In the genomic region with DNA sequence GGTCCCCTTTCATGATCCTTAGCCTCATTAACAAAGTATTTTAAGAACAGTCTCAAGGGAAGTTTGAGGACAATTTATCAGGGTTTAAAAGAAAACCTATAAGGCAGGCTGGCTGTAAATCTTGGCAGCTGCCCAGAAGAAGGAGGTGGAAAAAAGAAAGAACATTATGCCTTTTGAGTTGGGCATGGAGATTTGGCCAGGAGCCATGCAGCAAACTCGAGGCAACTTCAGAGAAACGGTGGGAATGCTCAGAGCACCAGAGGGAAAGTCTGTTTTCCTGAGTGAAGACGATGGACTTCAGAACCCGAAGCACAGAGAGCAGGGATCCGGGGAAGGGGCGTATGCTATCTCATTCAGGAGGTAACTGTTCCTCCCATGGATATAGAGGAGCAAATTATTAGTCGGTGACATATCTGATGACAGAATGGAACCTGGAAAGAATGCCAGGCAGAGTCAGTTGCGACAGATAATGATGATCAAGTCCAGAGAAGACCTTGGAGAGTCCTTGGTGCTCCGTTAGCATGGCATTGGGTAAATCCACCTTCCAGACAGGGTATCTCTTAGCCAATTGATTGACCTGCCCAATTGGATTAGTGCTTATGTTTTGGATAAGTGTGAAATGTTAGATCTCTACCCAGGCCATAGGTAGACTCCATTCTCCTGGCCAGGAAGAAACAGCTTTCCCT, we compare ENCODE assay signal across 12 mouse cellular contexts.
DNase-seq lines count a peak whose midpoint lies in the region; ATAC-seq lines count a peak whose summit lies in the region.
"Had no signal": no experiment of that assay in that cellular context is flagged by ENCODE, and none has a peak within 500 bp of the region (broad histone marks: within the 10 kb centered on the region; RNA-seq: fewer than 3 reads in every experiment).

No protein-coding gene starts in this region.

- H3K27ac ChIP-seq in kidney, embryonic 16.5 days (ENCODE audit: low read length) = no peak overlapping the region
- H3K27ac ChIP-seq: neural tube, embryonic 12.5 days had no signal

- H3K4me2 ChIP-seq in kidney, embryonic 16.5 days (replicated peaks; ENCODE audit: low read depth, low read length) = no peak overlapping the region
- H3K4me2 ChIP-seq: neural tube, embryonic 12.5 days had no signal

- H3K9me3 ChIP-seq in kidney, embryonic 16.5 days (ENCODE audit: low read length) = no peaks in the 10 kb centered on the region
- H3K9me3 ChIP-seq: neural tube, embryonic 12.5 days had no signal

- H3K4me3 ChIP-seq in kidney, embryonic 16.5 days (ENCODE audit: low read length) = no peak overlapping the region
- H3K4me3 ChIP-seq: neural tube, embryonic 12.5 days had no signal

- no peaks in the 10 kb centered on the region for H3K27me3 ChIP-seq in kidney, embryonic 16.5 days (ENCODE audit: insufficient read depth, low read length)
- H3K27me3 ChIP-seq: neural tube, embryonic 12.5 days had no signal

- no peaks in the 10 kb centered on the region for H3K36me3 ChIP-seq in kidney, embryonic 16.5 days (ENCODE audit: insufficient read depth, low read length)
- H3K36me3 ChIP-seq: neural tube, embryonic 12.5 days had no signal

- no peak for DNase-seq in frontal cortex, postnatal 10 days (ENCODE audit: low spot score in 2 of 2)
- peak; percentile 20 for DNase-seq in urinary bladder, postnatal 14 days (ENCODE audit: low spot score)
- DNase-seq in urinary bladder, postnatal 25 days (ENCODE audit: low spot score) = no peak
- peak; percentile 19 for DNase-seq in left cerebral cortex, postnatal 4 days
- no peak for DNase-seq in gastrocnemius, adult 18-20 months (ENCODE audit: low spot score)
- DNase-seq in thymus, postnatal 10 days (ENCODE audit: low spot score in 2 of 2) = no peak
- DNase-seq: B cell, adult 2 months; cerebellum, adult 18-20 months had no signal

- peaks cover 8% of the 10 kb centered on the region; the same call in 1 of the 2 replicates for H3K4me1 ChIP-seq in kidney, embryonic 16.5 days (ENCODE audit: insufficient read depth, low read length)

- no peak overlapping the region for H3K9ac ChIP-seq in kidney, embryonic 16.5 days (replicated peaks; ENCODE audit: low read length)
- H3K9ac ChIP-seq: neural tube, embryonic 12.5 days had no signal

- intact Hi-C loops in left cerebral cortex, postnatal 4 days (cut with DNase I) = no loop called here

- WGBS in kidney, embryonic 16.5 days = 75% methylated on average over 9 of the region's 9 CpGs

- ATAC-seq in frontal cortex, adult (ENCODE audit: low TSS enrichment) = peak; percentile 70
- no peak for ATAC-seq in kidney, embryonic 16.5 days (ENCODE audit: low FRiP score, low TSS enrichment)
- ATAC-seq: intestine, postnatal 0 days had no signal

Comparison
In these comparisons a context has a peak if more than half of its experiments do, and no peak if none do; other contexts are left out.
1. DNase-seq: peak in urinary bladder, postnatal 14 days (single experiment) and left cerebral cortex, postnatal 4 days (single experiment); none in frontal cortex, postnatal 10 days (0 of 2), urinary bladder, postnatal 25 days (single experiment), gastrocnemius, adult 18-20 months (single experiment) and thymus, postnatal 10 days (0 of 2).